Mouse (Mus musculus): Measurements from ENCODE around the gene Mtfr1l. TPM values are rescaled to one million over a fixed set of nuclear protein-coding genes. Genes with fewer than 3 reads are reported as not detected.

The Mtfr1l gene
- polyA plus RNA-seq, 1 experiment from 2014 or later = 137 TPM

DNA sequence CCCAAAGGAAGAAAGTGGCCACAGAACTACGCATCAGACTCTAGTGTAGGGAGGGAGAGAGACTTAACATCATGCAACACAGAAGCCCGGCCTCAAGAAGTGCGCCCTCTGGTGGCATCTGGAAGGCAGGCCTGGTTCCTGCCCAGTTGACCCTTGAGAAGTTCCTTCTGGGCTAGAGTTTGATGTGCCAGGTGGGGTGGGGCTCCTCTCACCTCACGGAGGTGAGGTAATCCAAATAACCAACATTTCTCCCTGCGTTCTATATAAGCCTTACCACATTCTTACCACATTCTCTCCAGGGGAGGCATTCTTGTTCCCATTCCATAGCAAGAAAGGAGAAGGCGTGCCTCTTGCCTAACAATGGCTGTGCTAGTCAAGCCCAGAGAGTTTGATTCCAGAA is 54.3 kb downstream of the Mtfr1l start:
- Histone ChIP-seq H3K4me1 (no peaks in the 10 kb centered on the region), H3K9ac (no peak overlapping the region), H3K9me3 (replicated peaks) (no peaks in the 10 kb centered on the region), H3K27ac (no peak overlapping the region), H3K27me3 (peaks cover 3% of the 10 kb centered on the region; the same call in 1 of the 2 replicates), H3K36me3 (peaks cover 13% of the 10 kb centered on the region), H3K4me3 (no peak overlapping the region), H3K4me2 (replicated peaks) (no peak overlapping the region)
- WGBS = 20% methylated on average over 6 of the region's 6 CpGs
- ATAC-seq (ENCODE audit: low FRiP score) = no peak

DNA sequence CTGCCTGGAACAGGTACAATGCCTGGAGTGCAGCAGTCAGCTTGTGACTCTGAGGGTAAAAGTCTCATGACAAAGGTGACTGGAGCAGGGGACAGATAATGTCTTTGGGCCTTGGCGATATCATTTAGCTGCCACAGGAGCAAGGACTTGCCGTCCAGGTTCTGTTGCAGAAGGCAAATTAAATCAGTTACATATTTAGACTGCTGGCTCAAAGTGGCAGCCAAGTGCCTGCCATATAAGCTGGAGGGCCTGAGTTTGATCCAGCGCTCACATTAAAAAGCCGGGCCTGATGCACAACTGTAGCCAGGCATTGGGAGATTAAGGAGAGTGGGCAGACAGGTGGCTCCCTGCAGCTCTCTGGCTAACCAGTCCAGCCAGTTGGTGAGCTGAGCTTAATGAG is 55.3 kb downstream of the Mtfr1l start:
- 88% methylated on average over 4 of the region's 4 CpGs for WGBS
- Histone ChIP-seq H3K36me3 (peaks cover 24% of the 10 kb centered on the region), H3K4me2 (replicated peaks) (no peak overlapping the region), H3K27ac (no peak overlapping the region), H3K9me3 (replicated peaks) (no peaks in the 10 kb centered on the region), H3K9ac (no peak overlapping the region), H3K4me1 (no peaks in the 10 kb centered on the region), H3K4me3 (no peak overlapping the region), H3K27me3 (peaks cover 3% of the 10 kb centered on the region; the same call in 1 of the 2 replicates)
- no peak for ATAC-seq (ENCODE audit: low FRiP score)

DNA sequence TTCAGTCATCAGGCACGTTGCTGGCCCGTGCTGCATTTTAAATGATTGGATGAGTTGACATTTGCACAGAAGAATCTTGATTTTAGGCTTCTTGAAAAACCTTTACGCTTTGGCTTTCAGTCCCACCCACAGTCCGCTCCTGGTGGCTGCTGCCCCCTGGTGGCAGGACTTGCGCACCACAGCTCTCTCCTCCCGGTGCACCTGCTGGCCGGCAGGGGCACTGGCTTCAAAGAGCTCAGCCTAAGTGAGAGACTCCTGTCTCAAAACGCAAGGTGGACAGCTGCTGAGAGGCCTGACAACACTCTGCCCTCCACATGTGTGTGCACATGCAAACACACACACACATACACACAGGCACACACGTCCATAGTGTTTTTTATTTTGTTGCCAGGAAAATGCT is 57.2 kb downstream of the Mtfr1l start:
- peaks cover 11% of the 10 kb centered on the region for H3K4me1 ChIP-seq
- ATAC-seq (ENCODE audit: low FRiP score) = peak; percentile 44; the same call in 1 of the 2 replicates
- 10% methylated on average over 9 of the region's 9 CpGs for WGBS
- peaks cover 38% of the 10 kb centered on the region for H3K36me3 ChIP-seq
- H3K27ac ChIP-seq = 0 out of 2 replicates have a peak overlapping the region, but pooled peaks have one; percentile 65
- no peaks in the 10 kb centered on the region for H3K9me3 ChIP-seq (replicated peaks)
- H3K4me2 ChIP-seq (replicated peaks) = no peak overlapping the region
- no peak overlapping the region for H3K9ac ChIP-seq
- H3K4me3 ChIP-seq = no peak overlapping the region
- H3K27me3 ChIP-seq = peaks cover 3% of the 10 kb centered on the region; the same call in 1 of the 2 replicates

DNA sequence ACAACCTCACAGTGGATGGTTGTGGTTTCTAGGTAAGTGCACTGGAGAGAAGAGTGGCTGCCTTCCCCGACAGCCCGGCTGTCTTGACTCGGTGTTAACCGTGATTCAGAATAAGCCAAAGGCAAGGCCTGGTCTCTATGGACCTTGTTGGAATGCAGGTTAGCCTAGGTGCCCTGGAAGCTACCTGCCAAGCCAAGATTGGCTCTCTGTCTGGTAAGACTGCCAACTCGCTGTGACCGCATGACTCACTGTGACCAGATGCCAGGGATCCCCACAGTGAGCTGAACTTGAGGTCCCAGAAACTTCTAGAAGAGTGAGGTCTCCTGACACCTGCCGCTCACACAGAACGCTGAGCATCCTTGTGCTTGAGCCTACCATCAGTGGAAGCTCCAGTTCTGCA is 58.3 kb downstream of the Mtfr1l start:
- H3K9ac ChIP-seq = no peak overlapping the region
- H3K9me3 ChIP-seq (replicated peaks) = no peaks in the 10 kb centered on the region
- peaks cover 21% of the 10 kb centered on the region for H3K4me1 ChIP-seq
- peaks cover 49% of the 10 kb centered on the region for H3K36me3 ChIP-seq
- peak overlapping the region; percentile 65 for H3K27ac ChIP-seq
- no peak overlapping the region for H3K4me3 ChIP-seq
- ATAC-seq (ENCODE audit: low FRiP score) = no peak
- H3K4me2 ChIP-seq (replicated peaks) = no peak overlapping the region
- no peaks in the 10 kb centered on the region for H3K27me3 ChIP-seq
- WGBS = 90% methylated on average over 8 of the region's 8 CpGs

Small RNAs within 50 kb of the gene (microRNA-seq; reads per million reads assigned to microRNA genes)
- not detected for gene Mir6403

Other genes with a start within 250 kb of the Mtfr1l start
- 30.8 and 32.5 TPM in 2 replicates for gene Pdik1l, start 247.5 kb downstream of the Mtfr1l start, polyA plus RNA-seq (2016; fragmentation: Nextera tagmentation; extraction: Ambion mirVana)
- 0.54 and 1.6 TPM in 2 replicates for gene Trim63, start 220.3 kb downstream of the Mtfr1l start, polyA plus RNA-seq (2016; fragmentation: Nextera tagmentation; extraction: Ambion mirVana)
- not detected in 2 replicates for gene Slc30a2, start 192.2 kb downstream of the Mtfr1l start, polyA plus RNA-seq (2016; fragmentation: Nextera tagmentation; extraction: Ambion mirVana)
- 1.2 and 1.7 TPM in 2 replicates for gene Extl1, start 151.5 kb downstream of the Mtfr1l start, polyA plus RNA-seq (2016; fragmentation: Nextera tagmentation; extraction: Ambion mirVana)
- 9.2 and 10.7 TPM in 2 replicates for gene Pafah2, start 139.1 kb downstream of the Mtfr1l start, polyA plus RNA-seq (2016; fragmentation: Nextera tagmentation; extraction: Ambion mirVana)
- 4,582 and 4,772 TPM in 2 replicates for gene Stmn1, start 67.1 kb downstream of the Mtfr1l start, polyA plus RNA-seq (2016; fragmentation: Nextera tagmentation; extraction: Ambion mirVana)
- 9.7 and 9.8 TPM in 2 replicates for gene Paqr7, start 38.7 kb downstream of the Mtfr1l start, polyA plus RNA-seq (2016; fragmentation: Nextera tagmentation; extraction: Ambion mirVana)
- 6.3 and 7.6 TPM in 2 replicates for gene Aunip, start 24.4 kb downstream of the Mtfr1l start, polyA plus RNA-seq (2016; fragmentation: Nextera tagmentation; extraction: Ambion mirVana)
- 36.7 and 42.8 TPM in 2 replicates for gene Selenon, start 16.8 kb upstream of the Mtfr1l start, polyA plus RNA-seq (2016; fragmentation: Nextera tagmentation; extraction: Ambion mirVana)
- 6.4 and 7.4 TPM in 2 replicates for gene Man1c1, start 168.9 kb upstream of the Mtfr1l start, polyA plus RNA-seq (2016; fragmentation: Nextera tagmentation; extraction: Ambion mirVana)
- 7.8 and 10.4 TPM in 2 replicates for gene Ldlrap1, start 232.6 kb upstream of the Mtfr1l start, polyA plus RNA-seq (2016; fragmentation: Nextera tagmentation; extraction: Ambion mirVana)

Measured in hindbrain, embryonic 12.5 days (tissue).